Mouse (Mus musculus) E14TG2a.4 (cell line): Measurements from ENCODE around the gene Heph.
"Not testable (repeated sequence)": the region's sequence is repeated elsewhere in the genome, so short reads cannot be mapped to it uniquely, and the experiment has no call there.

Experiments
- H3K27me3 ChIP-seq: 2 replicates; pipeline ENCODE4 v1.6.1; 2014; ENCODE audit warnings: low read length, control low read depth; ENCODE audit not compliant: insufficient read depth
- H3K36me3 ChIP-seq: 2 replicates; pipeline ENCODE4 v1.6.1; 2014; ENCODE audit warnings: low read length, control low read depth; ENCODE audit not compliant: insufficient read depth
- H3K4me1 ChIP-seq: replicated peaks from 2 replicates; pipeline ENCODE4 v1.6.1; 2014; ENCODE audit warnings: low read depth, low read length, control low read depth
- H3K4me3 ChIP-seq: replicated peaks from 2 replicates; pipeline ENCODE4 v1.5.1; 2014; ENCODE audit warnings: mild to moderate bottlenecking, low read length
- H3K9me3 ChIP-seq: 2 replicates; pipeline ENCODE4 v1.6.1; 2014; ENCODE audit warnings: low read length, control low read depth
- CTCF ChIP-seq: conservative IDR thresholded peaks from 2 replicates; pipeline ENCODE4 v1.5.1; 2014; ENCODE audit warnings: low read length
- NANOG ChIP-seq: IDR thresholded peaks from 2 replicates; pipeline ENCODE4 v1.6.1; 2014; ENCODE audit warnings: borderline replicate concordance, low read length, mixed read lengths
- POU5F1 ChIP-seq: IDR thresholded peaks from 2 replicates; pipeline ENCODE4 v1.6.1; 2014; ENCODE audit warnings: low read length, borderline replicate concordance

The Heph gene

DNA sequence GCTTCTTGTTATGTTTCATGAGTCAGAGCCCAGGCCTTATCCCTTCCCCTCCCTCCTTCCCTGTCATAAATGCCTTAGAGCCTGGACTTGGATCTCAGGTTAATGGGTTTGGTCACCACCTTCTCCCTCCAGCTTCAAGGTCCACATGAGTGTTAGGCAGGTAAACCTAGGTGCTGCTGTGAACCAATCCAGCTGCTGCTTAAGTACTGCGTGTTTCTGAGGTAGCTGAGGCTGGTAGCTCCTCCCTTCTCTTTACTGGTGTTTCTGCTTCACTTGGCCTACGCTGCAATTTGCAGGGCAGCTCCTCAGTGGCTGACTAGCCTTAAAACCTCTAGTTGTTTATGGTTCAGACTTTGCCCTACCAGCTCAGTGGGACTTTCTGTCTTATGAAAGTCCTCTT is at the start of gene Heph:
Gene Heph, plus strand, starts transcription at position 211 of the 400 bp plus-strand sequence.
- H3K36me3 ChIP-seq: no peaks in the 10 kb centered on the region

DNA sequence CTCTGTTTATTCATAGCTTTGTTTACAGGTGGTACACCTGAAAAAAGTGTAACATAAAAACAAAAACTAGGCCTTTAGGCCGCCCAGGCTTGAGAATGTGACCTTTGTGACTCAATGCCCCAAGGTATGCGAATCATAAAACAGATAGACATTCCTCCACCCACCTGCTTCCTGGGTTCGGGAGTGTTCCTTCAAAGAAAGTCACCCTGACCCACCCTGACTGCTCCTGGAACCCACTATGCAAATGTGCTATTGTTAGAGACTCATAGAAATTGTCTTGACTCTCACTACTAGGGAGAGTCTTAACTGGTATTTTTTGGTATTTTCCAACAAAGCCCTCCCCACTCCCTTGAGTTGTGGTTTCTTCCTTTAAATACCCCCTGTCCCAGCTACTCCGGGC is 39.8 kb upstream of the Heph start:
- not testable (repeated sequence) for H3K4me3 ChIP-seq, H3K36me3 ChIP-seq

More for the DNA sequence above, at the start of gene Heph:
- no peaks in the 10 kb centered on the region for H3K9me3 ChIP-seq
- no peaks in the 10 kb centered on the region for H3K27me3 ChIP-seq
- TF ChIP-seq CTCF (no peak), POU5F1 (no peak), NANOG (no peak)
- no peak within 1 kb of the TSS for H3K4me3 ChIP-seq
- no peaks in the 10 kb centered on the region for H3K4me1 ChIP-seq

DNA sequence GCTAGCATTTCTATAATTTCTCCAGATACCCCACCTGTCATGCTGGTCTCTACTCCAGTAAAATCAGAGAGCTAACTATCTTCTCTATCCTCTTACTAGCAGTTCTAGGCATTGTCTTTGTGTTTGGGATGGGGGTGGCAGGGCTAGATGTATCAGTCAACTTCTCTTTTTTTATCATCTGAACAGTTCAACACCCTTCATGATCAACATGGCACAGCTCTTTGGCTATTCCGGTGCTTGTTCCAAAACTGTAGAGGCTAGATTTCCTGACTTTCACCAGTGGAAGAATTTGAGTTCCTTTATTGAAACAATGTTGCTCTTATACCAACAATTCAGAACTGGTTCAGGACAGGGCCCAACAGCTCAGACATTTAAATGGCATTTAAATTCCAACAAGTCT is 38.2 kb upstream of the Heph start:
- H3K4me3 ChIP-seq: no peak overlapping the region
- no peaks in the 10 kb centered on the region for H3K36me3 ChIP-seq
- TF ChIP-seq NANOG: no peak
- TF ChIP-seq CTCF: no peak
- no peak for TF ChIP-seq POU5F1
- H3K4me1 ChIP-seq: no peaks in the 10 kb centered on the region
- H3K9me3 ChIP-seq: peaks cover 11% of the 10 kb centered on the region; the same call in 1 of the 2 replicates
- H3K27me3 ChIP-seq: no peaks in the 10 kb centered on the region

More for the DNA sequence above, 39.8 kb upstream of the Heph start:
- H3K9me3 ChIP-seq: peaks cover 11% of the 10 kb centered on the region; the same call in 1 of the 2 replicates
- H3K27me3 ChIP-seq, H3K4me1 ChIP-seq: not testable (repeated sequence)

DNA sequence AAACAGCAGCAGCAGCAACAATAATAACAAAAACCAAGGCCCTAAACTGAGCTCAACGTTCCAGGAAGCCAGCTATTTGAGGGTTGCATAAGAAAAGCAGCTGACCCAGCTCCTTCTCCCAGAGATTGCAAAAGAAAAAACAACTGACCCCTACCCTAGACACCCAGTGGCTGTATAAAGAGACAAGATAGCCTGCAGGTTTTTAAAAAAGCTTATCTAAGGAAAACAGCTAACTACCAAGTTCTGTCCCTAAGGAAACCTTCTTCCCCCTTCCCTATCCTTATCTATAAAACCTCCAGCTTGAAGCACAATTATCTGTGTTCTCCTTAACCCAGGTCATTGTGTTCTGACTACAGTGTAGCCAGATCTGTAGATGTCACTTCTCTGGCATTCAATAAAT is 37.4 kb upstream of the Heph start:
- Histone ChIP-seq H3K9me3 (peaks cover 11% of the 10 kb centered on the region; the same call in 1 of the 2 replicates), H3K27me3 (no peaks in the 10 kb centered on the region), H3K4me3 (no peak overlapping the region), H3K36me3 (no peaks in the 10 kb centered on the region), H3K4me1 (no peaks in the 10 kb centered on the region)
- TF ChIP-seq NANOG: no peak
- TF ChIP-seq POU5F1: no peak
- TF ChIP-seq CTCF: no peak

- Histone ChIP-seq H3K9me3 (peaks cover 10% of the 10 kb centered on the region; the same call in 1 of the 2 replicates), H3K36me3 (no peaks in the 10 kb centered on the region), H3K4me1 (no peaks in the 10 kb centered on the region), H3K27me3 (no peaks in the 10 kb centered on the region), H3K4me3 (no peak overlapping the region)
- TF ChIP-seq NANOG (no peak), CTCF (no peak), POU5F1 (no peak)
Measured at GRCm38 (mm10) chrX:96419383-96419782, 35.8 kb upstream of the Heph start.

GRCm38 (mm10) chrX:96456201-96456963 is 1.2 kb downstream of the Heph start, which contains the start of gene Hsf3:
Gene Hsf3 (minus strand): TSS chrX:96456294.
- no peaks in the 10 kb centered on the region for H3K9me3 ChIP-seq
- TF ChIP-seq NANOG (no peak), POU5F1 (no peak), CTCF (no peak)
- no peaks in the 10 kb centered on the region for H3K36me3 ChIP-seq
- H3K27me3 ChIP-seq: no peaks in the 10 kb centered on the region
- no peaks in the 10 kb centered on the region for H3K4me1 ChIP-seq
- no peak within 1 kb of the TSS for H3K4me3 ChIP-seq

- Histone ChIP-seq H3K4me3 (no peak overlapping the region), H3K4me1 (no peaks in the 10 kb centered on the region), H3K36me3 (no peaks in the 10 kb centered on the region), H3K9me3 (no peaks in the 10 kb centered on the region), H3K27me3 (no peaks in the 10 kb centered on the region)
- TF ChIP-seq CTCF (peak; percentile 48), POU5F1 (no peak)
Measured at GRCm38 (mm10) chrX:96501580-96501979, 46.4 kb downstream of the Heph start.
